Mouse (Mus musculus) forebrain, embryonic 13.5 days (tissue): Measurements from ENCODE around the gene Ilf2. TPM values are rescaled to one million over a fixed set of nuclear protein-coding genes. Genes with fewer than 3 reads are reported as not detected.
A peak's percentile ranks its signal among the peaks of the same experiment; 100 is the strongest.

Source experiments
- ATAC-seq: fragments of 200-750 bp; cut with Nextera tagmentation; 2 replicates; pipeline ENCODE4 v1.8.0; 2017
- H3K27ac ChIP-seq: fragments of 300-500 bp; sonication (generic); 2 replicates; pipeline ENCODE4 v1.5.1; 2015; ENCODE audit warnings: inconsistent platforms, mild to moderate bottlenecking, moderate library complexity
- H3K27me3 ChIP-seq: fragments of 300-500 bp; sonication (generic); 2 replicates; pipeline ENCODE4 v1.6.1; 2015; ENCODE audit warnings: mild to moderate bottlenecking, inconsistent platforms
- H3K36me3 ChIP-seq: fragments of 300-500 bp; sonication (generic); 2 replicates; pipeline ENCODE4 v1.6.1; 2015; ENCODE audit warnings: mild to moderate bottlenecking, inconsistent platforms; ENCODE audit not compliant: poor library complexity, severe bottlenecking
- H3K4me1 ChIP-seq: fragments of 300-500 bp; sonication (generic); 2 replicates; pipeline ENCODE4 v1.6.1; 2015; ENCODE audit warnings: inconsistent platforms
- H3K4me2 ChIP-seq: fragments of 300-500 bp; sonication (generic); 2 replicates; pipeline ENCODE4 v1.6.1; 2015; ENCODE audit warnings: inconsistent platforms, mild to moderate bottlenecking, moderate library complexity
- H3K4me3 ChIP-seq: fragments of 300-500 bp; sonication (generic); 2 replicates; pipeline ENCODE4 v1.5.1; 2015; ENCODE audit warnings: mild to moderate bottlenecking, inconsistent platforms
- H3K9ac ChIP-seq: fragments of 300-500 bp; sonication (generic); 2 replicates; pipeline ENCODE4 v1.6.1; 2015; ENCODE audit warnings: mild to moderate bottlenecking, inconsistent platforms
- H3K9me3 ChIP-seq: fragments of 300-500 bp; sonication (generic); replicated peaks from 2 replicates; pipeline ENCODE4 v1.6.1; 2016; ENCODE audit warnings: inconsistent platforms
- WGBS: fragments of 180-500 bp; shearing (Covaris S2); methylation state at CpG from one replicate; pipeline ENCODE4 v1.1.7; 2015; 5-methylcytosine and 5-hydroxymethylcytosine counted together
- polyA plus RNA-seq: library from polyadenylated mRNA; unstranded; fragments of >200 nt; fragmentation: Nextera tagmentation; extraction: Ambion mirVana; gene quantifications from 2 replicates; pipeline ENCODE4 v1.2.1, GENCODE M21; 2015

Gene Ilf2
- polyA plus RNA-seq, 1 experiment from 2014 or later = 388 TPM

DNA sequence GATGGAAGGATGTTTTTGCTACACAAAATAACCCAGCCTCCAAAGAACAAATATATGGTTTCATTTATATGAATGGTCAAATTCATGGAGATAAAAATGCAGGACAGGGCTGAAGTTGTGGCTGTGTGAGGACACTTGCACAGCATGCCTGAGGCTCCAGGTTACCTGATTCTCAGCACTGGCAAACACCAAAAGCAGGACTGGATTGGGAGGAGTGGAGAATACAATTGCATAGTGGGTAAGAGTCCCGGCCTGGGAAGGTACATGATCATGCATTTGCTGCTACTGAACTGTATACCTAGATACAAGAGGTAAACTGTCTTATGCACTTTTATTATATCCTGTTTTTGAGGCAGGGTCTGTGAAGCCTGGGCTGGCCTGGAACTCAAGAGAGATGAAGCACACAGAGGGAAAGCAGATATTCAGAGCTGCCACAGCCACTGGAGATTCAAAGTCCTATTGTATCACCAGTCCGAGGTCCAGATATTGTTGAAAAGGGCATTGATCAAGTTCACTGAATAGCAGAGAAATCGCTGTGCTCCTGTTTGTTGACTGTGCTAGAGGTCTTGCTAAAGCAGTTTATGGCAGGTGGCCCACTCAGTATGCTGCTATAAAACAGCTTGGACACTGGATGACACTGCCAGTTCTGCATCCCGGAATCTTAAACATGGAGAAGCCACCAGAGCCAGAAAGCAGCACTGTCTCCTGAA is 18.1 kb downstream of the Ilf2 start:
- Histone ChIP-seq H3K9me3 (no peaks in the 10 kb centered on the region), H3K4me2 (no peak overlapping the region), H3K4me3 (no peak overlapping the region), H3K9ac (no peak overlapping the region), H3K4me1 (peaks cover 8% of the 10 kb centered on the region; the same call in 1 of the 2 replicates), H3K27me3 (no peaks in the 10 kb centered on the region), H3K27ac (no peak overlapping the region), H3K36me3 (peaks cover 46% of the 10 kb centered on the region)
- no peak for ATAC-seq
- WGBS = 64% methylated on average over 4 of the region's 4 CpGs

DNA sequence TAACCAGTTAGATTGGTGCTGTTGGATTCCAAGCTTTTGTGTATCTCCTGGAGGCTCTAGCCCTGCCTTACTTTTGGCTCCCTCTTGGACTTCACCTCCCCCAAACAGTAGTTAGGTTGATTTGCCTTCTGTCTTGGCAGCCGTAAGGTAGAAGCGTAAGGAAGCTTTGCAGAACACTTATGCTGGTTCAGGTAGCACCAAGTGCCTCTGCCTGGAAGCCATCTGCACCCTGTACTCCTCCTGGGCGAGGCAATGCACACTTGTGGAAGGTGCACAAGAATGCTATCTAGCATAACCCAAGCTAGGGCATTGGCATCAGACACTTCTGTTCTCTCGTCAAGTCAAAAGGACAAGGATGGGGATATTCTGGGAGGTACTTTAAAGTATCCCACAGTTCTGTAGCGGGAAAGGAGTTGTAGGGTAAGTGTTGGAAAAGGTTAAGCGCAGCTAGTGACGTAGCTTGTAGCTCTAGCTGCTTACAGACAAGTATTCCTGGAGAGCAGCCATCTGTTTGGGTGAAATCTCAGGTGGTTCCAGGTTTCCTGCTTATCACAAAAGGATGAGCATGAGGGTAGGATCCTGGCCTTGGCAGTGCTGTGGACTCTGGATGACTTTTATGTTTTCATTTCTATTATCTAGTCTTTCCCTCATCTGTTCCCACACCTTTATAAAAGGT is 20.1 kb downstream of the Ilf2 start:
- H3K36me3 ChIP-seq = peaks cover 59% of the 10 kb centered on the region
- H3K4me1 ChIP-seq = no peaks in the 10 kb centered on the region
- H3K4me3 ChIP-seq = no peak overlapping the region
- H3K27ac ChIP-seq = no peak overlapping the region
- no peak for ATAC-seq
- H3K9me3 ChIP-seq = no peaks in the 10 kb centered on the region
- no peak overlapping the region for H3K4me2 ChIP-seq
- no peaks in the 10 kb centered on the region for H3K27me3 ChIP-seq
- H3K9ac ChIP-seq = no peak overlapping the region
- WGBS = 95% methylated on average over 7 of the region's 7 CpGs

DNA sequence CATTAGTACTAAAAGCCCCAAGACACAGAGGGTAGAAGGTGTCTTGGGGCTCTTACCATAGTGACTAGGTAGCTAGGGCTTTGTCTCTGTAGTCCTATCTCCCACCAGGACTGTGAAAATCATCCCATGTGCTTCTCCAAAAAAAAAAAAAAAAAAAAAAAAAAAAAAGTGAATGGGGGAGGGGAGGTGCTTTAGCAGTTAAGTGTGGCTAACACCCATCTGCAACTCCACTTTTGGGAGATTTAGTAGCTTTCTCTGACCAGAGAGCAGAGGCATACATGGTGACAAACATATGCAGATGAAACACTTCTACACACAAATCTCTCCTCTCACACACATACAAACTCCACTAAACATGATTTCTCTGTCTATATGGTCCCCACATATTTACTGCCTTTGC is 21.7 kb downstream of the Ilf2 start:
- H3K27ac ChIP-seq = no peak overlapping the region
- peaks cover 75% of the 10 kb centered on the region for H3K36me3 ChIP-seq
- no peak for ATAC-seq

DNA sequence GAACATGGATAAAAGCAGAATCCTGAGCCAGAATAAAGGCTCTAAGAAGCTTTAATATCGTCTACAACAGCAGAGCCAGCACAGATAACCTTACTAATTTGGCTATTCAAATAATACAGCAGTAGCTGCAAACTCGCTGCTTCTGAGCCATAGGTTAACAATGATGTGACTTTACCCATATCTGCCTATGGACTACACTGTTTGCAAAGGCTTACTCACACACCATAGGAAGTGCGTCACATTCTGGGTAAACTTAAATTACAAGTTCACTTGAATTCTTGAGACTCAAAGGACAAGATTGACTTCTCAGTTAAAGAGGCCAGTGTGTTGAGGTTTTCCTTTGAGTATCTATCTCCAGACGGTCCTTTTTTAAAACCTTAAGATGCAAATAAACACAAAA is 27.5 kb downstream of the Ilf2 start:
- 76% methylated on average over 4 of the region's 4 CpGs for WGBS
- Histone ChIP-seq H3K27ac (no peak overlapping the region), H3K4me2 (no peak overlapping the region), H3K9ac (no peak overlapping the region), H3K9me3 (no peaks in the 10 kb centered on the region), H3K27me3 (no peaks in the 10 kb centered on the region), H3K36me3 (peaks cover 89% of the 10 kb centered on the region), H3K4me1 (peaks cover 20% of the 10 kb centered on the region), H3K4me3 (no peak overlapping the region)
- ATAC-seq = no peak

More for the DNA sequence above, 21.7 kb downstream of the Ilf2 start:
- H3K4me1 ChIP-seq = no peaks in the 10 kb centered on the region
- H3K4me3 ChIP-seq = no peak overlapping the region
- no peaks in the 10 kb centered on the region for H3K9me3 ChIP-seq
- no peaks in the 10 kb centered on the region for H3K27me3 ChIP-seq
- no peak overlapping the region for H3K9ac ChIP-seq
- H3K4me2 ChIP-seq = no peak overlapping the region

DNA sequence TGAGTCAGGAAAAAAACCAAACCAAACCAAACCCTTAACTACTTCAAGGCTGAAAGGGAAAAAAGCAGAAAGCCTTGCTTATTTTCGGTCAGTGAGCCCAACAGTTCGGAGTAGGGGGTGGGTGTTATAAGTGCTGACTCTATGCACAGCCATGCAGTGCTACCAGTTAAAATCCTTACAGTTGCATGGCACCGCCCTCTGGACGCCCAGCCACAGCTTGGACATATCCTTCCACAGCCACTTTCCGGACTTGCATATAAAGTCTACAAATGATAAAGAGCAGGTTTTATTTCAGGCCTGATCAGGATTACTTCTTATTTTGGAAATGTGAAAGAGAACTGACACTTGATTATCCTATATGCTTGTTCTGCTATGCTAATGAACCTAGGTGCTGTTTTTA is 29.3 kb downstream of the Ilf2 start:
- 96% methylated on average over 5 of the region's 5 CpGs for WGBS
- ATAC-seq = no peak
- no peak overlapping the region for H3K4me2 ChIP-seq
- H3K27me3 ChIP-seq = no peaks in the 10 kb centered on the region
- peaks cover 72% of the 10 kb centered on the region for H3K36me3 ChIP-seq
- H3K4me3 ChIP-seq = no peak overlapping the region
- no peak overlapping the region for H3K9ac ChIP-seq
- no peaks in the 10 kb centered on the region for H3K9me3 ChIP-seq
- H3K27ac ChIP-seq = no peak overlapping the region
- peaks cover 20% of the 10 kb centered on the region for H3K4me1 ChIP-seq

DNA sequence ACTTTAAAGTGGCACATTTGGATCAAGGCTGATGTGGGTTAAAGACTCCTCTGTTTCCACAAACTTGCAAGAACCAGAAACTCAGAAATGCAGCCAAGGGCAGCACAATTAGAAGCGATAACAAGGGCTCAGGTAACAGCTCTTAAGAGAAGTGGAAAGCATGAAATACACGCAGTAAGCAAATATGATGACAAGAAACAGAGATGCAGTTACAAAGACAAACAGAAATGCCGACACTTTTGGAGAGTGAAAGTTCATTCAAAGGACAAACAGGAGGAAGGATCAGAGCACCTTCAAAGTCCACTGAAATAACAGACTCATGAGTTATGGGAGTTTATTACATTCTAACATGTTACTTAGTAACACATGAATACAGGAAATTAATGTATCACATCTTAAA is 30.4 kb downstream of the Ilf2 start:
- Histone ChIP-seq H3K27ac (no peak overlapping the region), H3K4me3 (no peak overlapping the region), H3K9ac (no peak overlapping the region), H3K27me3 (0 out of 2 replicates have a peak, but pooled peaks cover 4% of the 10 kb centered on the region), H3K4me1 (peaks cover 20% of the 10 kb centered on the region), H3K9me3 (no peaks in the 10 kb centered on the region), H3K4me2 (no peak overlapping the region), H3K36me3 (peaks cover 62% of the 10 kb centered on the region)
- WGBS = 95% methylated on average over 3 of the region's 3 CpGs
- ATAC-seq = no peak

DNA sequence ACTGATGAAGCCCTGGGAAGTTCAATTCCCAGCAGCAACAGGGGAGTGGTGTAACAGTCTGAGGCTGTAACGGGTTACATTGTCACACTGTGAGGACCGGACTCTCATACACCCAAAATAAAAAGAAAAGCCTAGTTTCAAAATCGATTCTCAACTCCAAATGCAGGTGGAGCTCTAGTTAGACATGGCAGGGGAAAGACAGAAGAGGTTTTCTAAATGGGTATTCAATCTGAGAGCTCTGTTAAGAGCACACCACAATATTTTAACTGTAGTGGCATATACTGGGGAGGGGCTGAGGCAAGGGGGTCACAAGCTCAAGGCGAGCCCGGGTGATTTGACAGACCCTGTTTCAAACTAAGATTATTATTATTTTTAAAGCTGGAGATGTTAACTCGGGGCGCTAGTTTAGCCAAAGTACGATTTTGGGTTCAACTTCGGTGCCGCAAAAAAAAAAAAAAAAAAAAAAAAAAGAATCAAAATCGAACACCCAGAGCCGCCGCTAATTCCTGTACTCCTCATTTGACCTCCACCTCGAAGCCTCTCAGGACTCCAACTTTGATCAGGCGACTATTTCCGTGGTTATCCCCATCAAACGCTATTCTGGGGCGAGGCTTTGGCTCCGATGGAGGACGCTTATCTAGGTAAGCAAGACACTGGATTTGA is 32.5 kb downstream of the Ilf2 start:
- WGBS = 4% methylated on average over 20 of the region's 20 CpGs
- H3K4me3 ChIP-seq = peak overlapping the region; percentile 94
- H3K36me3 ChIP-seq = peaks cover 41% of the 10 kb centered on the region
- H3K4me2 ChIP-seq = peak overlapping the region; percentile 84
- H3K27me3 ChIP-seq = peaks cover 14% of the 10 kb centered on the region
- H3K27ac ChIP-seq = peak overlapping the region; percentile 93
- peaks cover 20% of the 10 kb centered on the region for H3K4me1 ChIP-seq
- peak overlapping the region; percentile 99 for H3K9ac ChIP-seq
- H3K9me3 ChIP-seq = no peaks in the 10 kb centered on the region
- ATAC-seq = no peak

DNA sequence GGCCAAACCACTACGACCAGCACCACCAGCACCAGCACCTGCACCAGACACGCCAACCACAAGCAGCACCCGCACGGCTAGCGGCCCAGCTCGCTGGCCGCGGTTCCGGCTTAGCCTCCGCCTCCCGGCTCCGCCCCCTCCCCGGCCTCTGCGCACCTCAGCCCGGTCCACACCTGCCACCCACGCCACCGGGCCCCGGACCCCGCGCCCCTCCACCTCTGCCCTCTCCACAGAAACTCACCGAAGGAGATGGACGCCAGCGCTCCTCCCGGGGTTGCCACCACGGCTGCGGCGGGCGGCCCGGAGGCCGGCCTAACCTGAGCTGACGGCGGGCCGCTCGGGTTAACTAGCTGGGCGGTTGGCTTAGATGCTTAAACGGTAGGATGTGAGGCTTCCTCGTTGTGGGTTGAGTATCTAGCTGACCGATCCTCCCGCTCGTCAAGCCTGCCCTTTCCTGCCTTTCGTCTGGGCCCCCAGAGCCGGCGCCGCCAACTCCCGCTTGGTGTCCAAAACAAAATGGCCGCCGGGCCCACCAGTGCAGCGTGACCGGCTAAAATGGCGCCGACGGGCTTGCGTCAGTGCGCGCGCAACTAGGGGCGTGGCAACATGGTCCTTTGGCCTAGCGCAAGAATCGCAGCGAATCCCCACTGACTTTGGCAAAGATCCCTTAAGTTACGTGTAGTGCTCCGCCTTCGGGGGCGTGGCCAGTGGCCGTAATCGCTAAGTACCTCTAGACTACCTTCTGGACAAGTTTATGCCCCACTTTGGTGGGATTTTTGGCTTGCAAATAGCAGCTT is 33.2 kb downstream of the Ilf2 start, which contains the start of gene Chtop:
Gene Chtop, minus strand, starts transcription at position 549 of the 797 bp plus-strand sequence.
- peaks cover 34% of the 10 kb centered on the region for H3K36me3 ChIP-seq
- WGBS = 0% methylated on average over 61 of the region's 66 CpGs
- H3K4me3 ChIP-seq = peak within 1 kb of the TSS; percentile 94
- peak; percentile 92 for ATAC-seq
- H3K9ac ChIP-seq = peak within 1 kb of the TSS; percentile 99
- peaks cover 22% of the 10 kb centered on the region for H3K27me3 ChIP-seq
- H3K9me3 ChIP-seq = no peaks in the 10 kb centered on the region
- H3K27ac ChIP-seq = peak within 1 kb of the TSS; percentile 93
- peaks cover 24% of the 10 kb centered on the region for H3K4me1 ChIP-seq
- peak within 1 kb of the TSS; percentile 84 for H3K4me2 ChIP-seq

DNA sequence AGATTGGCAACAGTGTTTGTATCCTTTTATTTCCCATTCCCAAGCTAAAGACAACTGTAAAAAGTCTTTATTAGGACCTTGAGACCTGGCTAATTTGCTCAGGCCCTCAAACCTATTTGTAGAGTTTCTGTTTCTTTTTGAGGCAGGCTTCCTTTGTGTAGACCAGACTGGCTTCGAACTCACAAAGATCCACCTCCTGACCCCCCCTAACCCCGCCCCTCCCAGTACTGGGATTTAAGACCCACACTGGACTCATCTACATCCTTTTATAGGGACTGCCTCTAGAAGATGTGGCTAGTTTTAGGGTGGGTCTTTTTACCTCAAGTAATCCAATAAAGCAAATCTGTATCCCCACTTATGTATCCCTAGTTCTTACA is 33.8 kb downstream of the Ilf2 start:
- 6% methylated on average over 2 of the region's 2 CpGs for WGBS

DNA sequence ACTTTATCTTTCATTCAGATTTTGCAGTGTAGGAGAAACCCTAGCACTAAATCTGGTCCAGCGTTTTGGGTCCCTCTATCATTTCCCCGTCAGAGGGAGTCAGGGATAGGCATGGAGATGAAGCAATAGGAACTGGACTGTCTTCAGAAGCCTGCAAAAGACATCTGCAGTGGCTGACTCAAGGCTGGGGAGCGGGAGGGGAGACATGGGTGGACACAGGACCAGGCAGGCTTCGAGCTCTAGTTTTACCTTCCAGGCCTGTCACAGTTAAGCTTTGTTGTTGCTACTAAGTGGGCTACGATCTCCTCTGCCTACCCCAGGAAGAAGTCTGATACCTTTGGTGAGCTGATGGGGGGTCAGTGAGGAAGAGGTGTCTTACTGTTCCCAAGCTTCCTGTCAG is 36.4 kb downstream of the Ilf2 start:
- no peak overlapping the region for H3K9ac ChIP-seq
- peaks cover 4% of the 10 kb centered on the region for H3K36me3 ChIP-seq
- H3K27me3 ChIP-seq = peaks cover 36% of the 10 kb centered on the region
- no peak overlapping the region for H3K27ac ChIP-seq
- H3K4me3 ChIP-seq = no peak overlapping the region
- no peaks in the 10 kb centered on the region for H3K9me3 ChIP-seq
- no peak for ATAC-seq
- peaks cover 28% of the 10 kb centered on the region for H3K4me1 ChIP-seq
- WGBS = 87% methylated on average over 5 of the region's 5 CpGs
- no peak overlapping the region for H3K4me2 ChIP-seq

More for the DNA sequence above, 33.8 kb downstream of the Ilf2 start:
- Histone ChIP-seq H3K4me1 (peaks cover 26% of the 10 kb centered on the region), H3K36me3 (peaks cover 28% of the 10 kb centered on the region), H3K27me3 (peaks cover 24% of the 10 kb centered on the region), H3K27ac (peak overlapping the region; percentile 93), H3K9ac (no peak overlapping the region), H3K9me3 (no peaks in the 10 kb centered on the region), H3K4me2 (peak overlapping the region; percentile 84), H3K4me3 (peak overlapping the region; percentile 94)
- ATAC-seq = peak; percentile 36

DNA sequence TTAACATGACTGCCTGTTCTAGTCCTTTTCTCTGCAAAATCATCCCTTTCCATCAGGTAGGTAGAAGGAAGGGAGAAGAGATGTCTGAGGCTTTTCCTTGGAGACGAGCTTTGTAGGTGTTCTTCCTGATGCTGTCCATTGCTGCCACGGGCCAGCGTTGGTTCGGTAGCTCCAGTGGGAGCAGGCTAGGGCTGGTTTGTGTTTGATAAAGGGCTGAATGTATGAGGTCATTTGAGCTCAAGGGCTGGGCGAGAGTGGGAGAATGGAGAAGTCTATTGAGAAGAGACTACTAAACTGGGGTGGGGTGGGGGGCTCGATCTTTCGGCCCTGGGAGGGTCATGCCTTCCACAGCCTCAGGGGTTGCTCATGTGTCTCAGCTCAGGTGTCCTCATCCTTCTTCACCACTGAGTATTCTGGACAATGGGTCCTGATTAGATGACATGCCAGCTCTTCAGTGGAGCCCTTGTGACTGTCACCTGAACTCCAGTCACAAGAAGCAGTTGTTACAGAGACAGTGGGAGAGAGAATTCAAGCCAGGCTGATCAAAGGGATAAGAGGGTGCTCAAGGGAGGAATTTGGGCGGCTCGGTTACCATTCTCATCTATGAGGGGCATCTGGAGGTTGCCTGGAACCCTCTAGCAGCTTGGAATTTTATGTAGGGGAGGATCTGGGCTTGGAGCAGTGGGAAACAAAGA is 37.2 kb downstream of the Ilf2 start:
- H3K4me2 ChIP-seq = no peak overlapping the region
- no peak overlapping the region for H3K27ac ChIP-seq
- no peaks in the 10 kb centered on the region for H3K9me3 ChIP-seq
- WGBS = 84% methylated on average over 9 of the region's 9 CpGs
- H3K9ac ChIP-seq = no peak overlapping the region
- H3K27me3 ChIP-seq = peaks cover 36% of the 10 kb centered on the region
- H3K4me3 ChIP-seq = no peak overlapping the region
- peaks cover 20% of the 10 kb centered on the region for H3K4me1 ChIP-seq
- no peaks in the 10 kb centered on the region for H3K36me3 ChIP-seq
- no peak for ATAC-seq
